Mouse (Mus musculus): Measurements from ENCODE around the gene Trim24. TPM values are rescaled to one million over a fixed set of nuclear protein-coding genes. Genes with fewer than 3 reads are reported as not detected.

Trim24 gene
- polyA plus RNA-seq, 1 experiment: 20.9 TPM

DNA sequence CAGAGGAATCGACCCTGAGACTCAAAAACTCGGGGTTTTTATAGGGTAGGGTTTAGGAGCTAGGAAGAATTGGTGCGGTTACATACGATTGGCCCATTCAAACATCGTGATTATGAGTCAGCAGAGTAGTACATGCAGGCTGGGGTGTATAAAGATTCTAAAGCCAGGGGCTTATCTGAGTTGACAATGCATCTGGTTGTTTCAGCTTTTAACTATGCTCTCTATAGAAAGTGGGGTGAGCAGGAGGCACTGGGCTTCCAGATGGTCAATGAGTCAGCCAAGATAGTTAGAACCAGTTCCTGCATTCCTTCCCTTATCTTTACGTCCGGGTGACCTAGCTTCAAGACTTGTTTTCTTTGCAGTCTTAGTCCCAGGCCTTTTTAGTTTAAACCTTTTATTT, 7.7 kb upstream of the Trim24 start:
- TF ChIP-seq POLR2A (IDR thresholded peaks at IDR 0.05; ENCODE audit: extremely low read depth, insufficient read depth, low read length) (no peak), CTCF (IDR thresholded peaks at IDR 0.05; ENCODE audit: extremely low read depth, insufficient read depth, low read length) (no peak)
- Histone ChIP-seq H3K4me1 (ENCODE audit: control insufficient read depth, insufficient read depth, low read length) (no peaks in the 10 kb centered on the region), H3K4me3 (ENCODE audit: insufficient read depth, low read length) (no peak overlapping the region), H3K27ac (ENCODE audit: insufficient read depth, low read length) (no peak overlapping the region)

DNA sequence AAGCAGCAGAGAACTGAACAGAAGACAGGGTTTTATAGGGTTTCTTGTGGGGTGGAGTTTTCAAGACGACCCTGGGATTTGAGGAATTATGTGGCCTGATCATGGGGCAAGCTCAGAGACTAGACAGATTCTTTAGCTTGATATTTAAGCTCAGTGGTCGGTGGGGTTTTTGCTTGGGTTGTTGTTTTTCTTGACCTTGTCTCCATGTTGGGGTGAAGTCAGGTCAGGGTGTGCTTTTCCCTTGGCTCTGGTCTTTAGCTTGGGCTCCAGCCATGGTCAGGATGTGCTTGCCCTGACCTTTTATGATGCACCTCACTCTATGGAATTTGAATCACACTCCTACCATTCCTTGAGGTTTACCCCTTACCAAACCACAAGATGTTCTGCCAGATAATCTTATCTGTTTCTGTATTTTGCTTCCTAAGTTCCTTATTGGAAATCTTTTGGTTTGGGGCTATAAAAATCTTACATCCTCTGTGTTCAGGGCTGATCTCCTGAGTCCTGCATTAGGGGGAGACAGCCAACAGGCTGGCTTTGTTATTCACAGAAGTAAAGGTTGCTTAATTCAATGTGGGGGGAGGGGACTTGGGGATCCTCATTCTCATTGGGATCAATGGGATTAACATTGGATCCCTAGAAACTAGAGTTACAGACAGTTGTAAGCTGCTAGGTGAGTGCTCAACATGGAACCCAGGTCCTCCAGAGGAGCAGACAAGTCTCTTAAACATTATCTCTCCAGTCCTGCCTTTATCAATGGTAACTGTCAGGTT, 6.5 kb upstream of the Trim24 start:
- Histone ChIP-seq H3K4me3 (ENCODE audit: insufficient read depth, low read length) (no peak overlapping the region), H3K27ac (ENCODE audit: insufficient read depth, low read length) (no peak overlapping the region), H3K4me1 (ENCODE audit: control insufficient read depth, insufficient read depth, low read length) (no peaks in the 10 kb centered on the region)
- TF ChIP-seq POLR2A (IDR thresholded peaks at IDR 0.05; ENCODE audit: extremely low read depth, insufficient read depth, low read length) (no peak), CTCF (IDR thresholded peaks at IDR 0.05; ENCODE audit: extremely low read depth, insufficient read depth, low read length) (no peak)

DNA sequence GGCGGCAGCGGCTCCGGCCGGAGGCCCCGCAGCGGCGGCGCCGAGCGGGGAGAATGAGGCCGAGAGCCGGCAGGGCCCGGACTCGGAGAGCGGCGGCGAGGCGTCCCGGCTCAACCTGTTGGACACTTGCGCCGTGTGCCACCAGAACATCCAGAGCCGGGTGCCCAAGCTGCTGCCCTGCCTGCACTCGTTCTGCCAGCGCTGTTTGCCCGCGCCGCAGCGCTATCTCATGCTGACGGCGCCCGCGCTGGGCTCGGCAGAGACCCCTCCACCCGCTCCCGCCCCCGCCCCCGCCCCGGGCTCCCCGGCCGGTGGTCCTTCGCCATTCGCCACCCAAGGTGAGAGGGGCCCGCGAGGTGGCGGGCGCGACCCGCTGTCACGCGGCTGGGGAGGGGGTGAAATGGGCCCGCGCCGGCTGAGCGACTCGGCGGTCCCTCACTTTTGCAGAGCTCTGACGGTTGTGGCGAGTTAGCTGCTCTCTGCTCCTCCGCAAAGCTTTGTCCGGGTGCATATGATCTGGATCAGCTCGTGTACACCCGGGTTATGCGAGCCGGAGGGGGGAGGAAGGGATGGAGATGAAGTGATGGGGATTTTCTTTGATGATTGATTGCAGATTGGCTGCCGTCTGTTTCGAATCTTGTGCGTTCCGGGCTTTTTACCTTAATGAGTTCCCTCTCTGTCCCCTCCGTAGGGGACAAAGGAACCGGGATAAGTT, 683 bp downstream of the Trim24 start:
- Histone ChIP-seq H3K4me3 (ENCODE audit: insufficient read depth, low read length) (peak overlapping the region; percentile 66), H3K4me1 (ENCODE audit: control insufficient read depth, insufficient read depth, low read length) (no peaks in the 10 kb centered on the region)
- TF ChIP-seq CTCF (IDR thresholded peaks at IDR 0.05; ENCODE audit: extremely low read depth, insufficient read depth, low read length) (no peak), POLR2A (IDR thresholded peaks at IDR 0.05; ENCODE audit: extremely low read depth, insufficient read depth, low read length) (no peak)

GRCm38 (mm10) chr6:37872861-37873260, 2.2 kb downstream of the Trim24 start:
- TF ChIP-seq CTCF (IDR thresholded peaks at IDR 0.05; ENCODE audit: extremely low read depth, insufficient read depth, low read length) (no peak), POLR2A (IDR thresholded peaks at IDR 0.05; ENCODE audit: extremely low read depth, insufficient read depth, low read length) (no peak)
- Histone ChIP-seq H3K4me1 (ENCODE audit: control insufficient read depth, insufficient read depth, low read length) (no peaks in the 10 kb centered on the region), H3K4me3 (ENCODE audit: insufficient read depth, low read length) (no peak overlapping the region), H3K27ac (ENCODE audit: insufficient read depth, low read length) (no peak overlapping the region)

More for the DNA sequence above, 683 bp downstream of the Trim24 start:
- peak overlapping the region; percentile 99 for H3K27ac ChIP-seq (ENCODE audit: insufficient read depth, low read length)

GRCm38 (mm10) chr6:37873731-37874130, 3.1 kb downstream of the Trim24 start:
- H3K27ac ChIP-seq (ENCODE audit: insufficient read depth, low read length): no peak overlapping the region
- TF ChIP-seq CTCF (IDR thresholded peaks at IDR 0.05; ENCODE audit: extremely low read depth, insufficient read depth, low read length) (no peak), POLR2A (IDR thresholded peaks at IDR 0.05; ENCODE audit: extremely low read depth, insufficient read depth, low read length) (no peak)
- H3K4me1 ChIP-seq (ENCODE audit: control insufficient read depth, insufficient read depth, low read length): no peaks in the 10 kb centered on the region
- H3K4me3 ChIP-seq (ENCODE audit: insufficient read depth, low read length): no peak overlapping the region

DNA sequence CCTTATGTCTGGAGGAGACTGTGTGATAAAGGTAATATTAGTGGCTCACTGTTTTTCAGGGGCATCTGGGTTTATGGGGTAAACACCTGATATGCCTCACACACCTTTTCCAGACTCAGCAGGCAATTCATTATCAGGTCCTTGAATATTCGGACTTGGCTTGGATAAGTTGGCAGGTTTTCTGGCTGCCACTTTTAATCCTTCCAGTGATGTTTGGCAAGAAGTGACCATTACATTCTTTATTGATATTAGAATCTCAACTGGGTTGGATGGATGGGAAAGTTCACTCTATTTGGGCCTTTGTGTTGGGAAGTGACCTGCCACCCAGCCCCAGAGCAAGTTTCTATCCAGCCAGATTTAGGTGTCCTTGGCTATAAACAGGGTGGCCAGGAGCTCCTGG, 7.6 kb downstream of the Trim24 start:
- no peak for TF ChIP-seq POLR2A (IDR thresholded peaks at IDR 0.05; ENCODE audit: extremely low read depth, insufficient read depth, low read length)
- TF ChIP-seq CTCF (IDR thresholded peaks at IDR 0.05; ENCODE audit: extremely low read depth, insufficient read depth, low read length): no peak
- Histone ChIP-seq H3K4me3 (ENCODE audit: insufficient read depth, low read length) (no peak overlapping the region), H3K27ac (ENCODE audit: insufficient read depth, low read length) (no peak overlapping the region), H3K4me1 (ENCODE audit: control insufficient read depth, insufficient read depth, low read length) (no peaks in the 10 kb centered on the region)

DNA sequence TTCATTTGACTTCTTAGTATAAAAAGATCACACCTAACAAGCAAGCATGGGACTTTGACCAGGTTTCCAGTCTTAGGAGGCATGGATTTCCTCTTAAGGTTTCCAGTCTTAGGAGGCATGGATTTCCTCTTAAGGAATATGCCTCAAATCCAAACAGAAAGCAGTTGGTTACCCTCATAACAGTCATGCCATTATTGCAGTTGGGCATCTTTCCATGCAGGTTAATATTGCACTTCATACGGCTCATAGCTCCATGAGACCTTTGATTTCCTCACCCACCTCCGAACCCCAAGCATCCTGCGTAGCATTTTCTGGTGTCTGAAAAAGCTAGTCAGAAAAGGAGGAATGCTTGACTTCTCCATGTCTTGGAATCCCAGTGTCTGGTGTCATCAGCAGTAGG, 10.0 kb downstream of the Trim24 start:
- TF ChIP-seq POLR2A (IDR thresholded peaks at IDR 0.05; ENCODE audit: extremely low read depth, insufficient read depth, low read length): no peak
- no peak for TF ChIP-seq CTCF (IDR thresholded peaks at IDR 0.05; ENCODE audit: extremely low read depth, insufficient read depth, low read length)
- H3K4me1 ChIP-seq (ENCODE audit: control insufficient read depth, insufficient read depth, low read length): no peaks in the 10 kb centered on the region
- no peak overlapping the region for H3K27ac ChIP-seq (ENCODE audit: insufficient read depth, low read length)
- H3K4me3 ChIP-seq (ENCODE audit: insufficient read depth, low read length): no peak overlapping the region

DNA sequence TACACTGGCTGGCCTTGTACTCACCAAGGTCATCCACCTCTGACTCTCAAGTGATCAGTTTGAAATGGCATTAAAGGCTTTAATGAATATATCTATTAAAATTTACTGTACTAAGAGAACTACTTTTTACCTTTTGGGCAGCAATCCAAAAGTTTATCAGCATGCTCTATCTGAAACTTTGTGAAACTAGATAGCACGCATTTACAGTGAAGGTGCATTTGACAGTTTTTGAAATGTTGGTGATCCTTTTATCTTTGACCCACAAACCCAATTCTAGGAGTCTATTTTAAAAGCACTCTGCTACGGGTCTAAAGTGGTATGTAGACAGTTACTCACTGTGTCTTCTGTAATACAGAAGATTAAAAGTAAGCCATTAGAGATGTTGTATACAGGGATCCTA, 23.0 kb downstream of the Trim24 start:
- Histone ChIP-seq H3K27ac (ENCODE audit: insufficient read depth, low read length) (no peak overlapping the region), H3K4me3 (ENCODE audit: insufficient read depth, low read length) (no peak overlapping the region), H3K4me1 (ENCODE audit: control insufficient read depth, insufficient read depth, low read length) (no peaks in the 10 kb centered on the region)
- no peak for TF ChIP-seq CTCF (IDR thresholded peaks at IDR 0.05; ENCODE audit: extremely low read depth, insufficient read depth, low read length)
- TF ChIP-seq POLR2A (IDR thresholded peaks at IDR 0.05; ENCODE audit: extremely low read depth, insufficient read depth, low read length): no peak

- Histone ChIP-seq H3K27ac (ENCODE audit: insufficient read depth, low read length) (no peak overlapping the region), H3K4me1 (ENCODE audit: control insufficient read depth, insufficient read depth, low read length) (no peaks in the 10 kb centered on the region), H3K4me3 (ENCODE audit: insufficient read depth, low read length) (no peak overlapping the region)
- TF ChIP-seq CTCF (IDR thresholded peaks at IDR 0.05; ENCODE audit: extremely low read depth, insufficient read depth, low read length) (no peak), POLR2A (IDR thresholded peaks at IDR 0.05; ENCODE audit: extremely low read depth, insufficient read depth, low read length) (no peak)
These were observed 25.2 kb downstream of the Trim24 start for GRCm38 (mm10) chr6:37895646-37896435.
